Mouse (Mus musculus) heart, adult 2 months (tissue): ENCODE measurements around the gene Hrc. TPM values are rescaled to one million over a fixed set of nuclear protein-coding genes. Genes with fewer than 3 reads are reported as not detected.

Source experiments
- DNase-seq, 2 experiments: peaks; one replicate each; pipeline ENCODE4 v3.0.0; 2021
- H3K27ac ChIP-seq: fragments of 200-600 bp; 2 replicates; pipeline ENCODE4 v1.8.1; 2022
- H3K27me3 ChIP-seq: fragments of 200-500 bp; 2 replicates; pipeline ENCODE4 v1.6.1; 2012; ENCODE audit warnings: mild to moderate bottlenecking, low read length, inconsistent platforms, mixed read lengths; ENCODE audit not compliant: control insufficient read depth, insufficient read depth
- H3K36me3 ChIP-seq: fragments of 200-500 bp; 2 replicates; pipeline ENCODE4 v1.6.1; 2012; ENCODE audit warnings: low read length, inconsistent platforms; ENCODE audit not compliant: control insufficient read depth, insufficient read depth
- H3K4me1 ChIP-seq: fragments of 200-500 bp; 2 replicates; pipeline ENCODE4 v1.6.1; 2011; ENCODE audit warnings: low read length; ENCODE audit not compliant: control insufficient read depth, insufficient read depth
- H3K4me3 ChIP-seq: fragments of 200-600 bp; 2 replicates; pipeline ENCODE4 v1.8.1; 2022
- H3K79me2 ChIP-seq: fragments of 200-500 bp; replicated peaks from 2 replicates; pipeline ENCODE4 v1.6.1; 2012; ENCODE audit warnings: mild to moderate bottlenecking, inconsistent platforms, low read length, moderate library complexity, mixed read lengths; ENCODE audit not compliant: control insufficient read depth, insufficient read depth
- H3K9ac ChIP-seq: fragments of 200-500 bp; 2 replicates; pipeline ENCODE4 v1.6.1; 2012; ENCODE audit warnings: low read depth, mild to moderate bottlenecking, control low read depth, inconsistent platforms, low read length, mixed read lengths
- CTCF ChIP-seq: fragments of 200-600 bp; IDR thresholded peaks from 2 replicates; pipeline ENCODE4 v1.8.1; 2022; ENCODE audit warnings: antibody characterized with exemption, mild to moderate bottlenecking, moderate library complexity
- EP300 ChIP-seq: fragments of 200-500 bp; IDR thresholded peaks from 2 replicates; pipeline ENCODE4 v1.6.1; 2011; ENCODE audit warnings: low read depth, low read length, control low read depth; ENCODE audit not compliant: insufficient read depth
- POLR2A ChIP-seq: fragments of 200-500 bp; IDR thresholded peaks from 2 replicates; pipeline ENCODE4 v1.6.1; 2011; ENCODE audit warnings: mild to moderate bottlenecking, low read depth, low read length, control low read depth; ENCODE audit not compliant: insufficient read depth
- WGBS: fragments of 180-500 bp; shearing (Covaris S2); methylation state at CpG from one replicate; pipeline ENCODE4 v1.1.7; 2018; 5-methylcytosine and 5-hydroxymethylcytosine counted together
- intact Hi-C: fragments of 180-260 bp; cut with DNase I; formaldehyde crosslinking; loops from one replicate; pipeline ENCODE4 v1.15.1; 2025
- polyA plus RNA-seq: library from polyadenylated mRNA; depleted of rRNA; stranded (reverse); fragments of >200 nt; gene quantifications from 2 replicates; pipeline ENCODE4 v1.2.3, GENCODE M21; 2012; rRNA removed
- total RNA-seq, 2 experiments: library from RNA; stranded (reverse); gene quantifications; 2 replicates each; pipeline ENCODE4 v1.2.3; 2021

The Hrc gene
- total and polyA plus RNA-seq, 3 experiments, result 383 to 1,007 (median 863) TPM

DNA sequence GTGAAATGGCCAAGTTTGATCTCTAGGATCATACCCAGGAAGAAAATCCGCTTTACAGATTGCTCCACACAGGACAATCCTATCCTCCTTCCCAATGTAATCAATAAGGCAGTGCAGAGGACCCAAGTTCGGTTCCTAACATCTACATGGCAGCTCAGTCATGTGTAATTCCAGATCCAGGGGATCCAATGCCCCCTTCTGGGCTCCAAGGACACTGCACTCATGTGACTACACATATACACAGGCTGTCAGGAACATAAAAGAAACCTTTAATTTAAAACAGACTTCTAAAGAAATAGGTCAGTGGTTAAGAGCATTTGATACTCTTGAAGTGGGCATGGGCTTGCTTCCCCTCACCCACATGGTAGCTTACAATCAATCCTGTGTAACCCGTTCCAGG is 51.0 kb downstream of the Hrc start:
- peaks cover 29% of the 10 kb centered on the region for H3K36me3 ChIP-seq
- H3K79me2 ChIP-seq, result no peaks in the 10 kb centered on the region
- 95% methylated on average over 3 of the region's 3 CpGs for WGBS
- H3K27me3 ChIP-seq, result no peaks in the 10 kb centered on the region
- H3K4me1 ChIP-seq, result no peaks in the 10 kb centered on the region
- DNase-seq, result no peak
- H3K27ac ChIP-seq, result no peak overlapping the region
- no peak overlapping the region for H3K9ac ChIP-seq
- H3K4me3 ChIP-seq, result no peak overlapping the region
- intact Hi-C loops, result no loop called here
- no peak for TF ChIP-seq EP300
- no peak for TF ChIP-seq POLR2A
- TF ChIP-seq CTCF, result peak; percentile 30; the same call in 1 of the 2 replicates

Other genes with a start within 250 kb of the Hrc start
Only the 30 nearest of the 36 such genes appear.
- gene Gm45713, start 199.1 kb upstream of the Hrc start, total RNA-seq, result under 1 TPM in 1 of 2 experiments, not detected in 1; 0.80 TPM
- 4.5 and 4.6 TPM in 2 replicates for gene Gm45713, start 199.1 kb upstream of the Hrc start, polyA plus RNA-seq
- 1 to 10 TPM; 5.5 to 6.4 TPM for gene Flt3l, start 198.9 kb upstream of the Hrc start, total RNA-seq
- gene Flt3l, start 198.9 kb upstream of the Hrc start, polyA plus RNA-seq, result 47.4 and 59.1 TPM in 2 replicates
- 10 to 100 TPM; 33.8 to 36.7 TPM for gene Pih1d1, start 181.0 kb upstream of the Hrc start, total RNA-seq
- gene Pih1d1, start 181.0 kb upstream of the Hrc start, polyA plus RNA-seq, result 48.1 and 51.2 TPM in 2 replicates
- 10 to 100 TPM; 19.7 to 25.1 TPM for gene Aldh16a1, start 180.7 kb upstream of the Hrc start, total RNA-seq
- gene Aldh16a1, start 180.7 kb upstream of the Hrc start, polyA plus RNA-seq, result 23.5 and 23.9 TPM in 2 replicates
- gene Slc17a7, start 171.3 kb upstream of the Hrc start, total RNA-seq, result 10 to 100 TPM; 18.3 to 24.3 TPM
- 29.1 and 36.8 TPM in 2 replicates for gene Slc17a7, start 171.3 kb upstream of the Hrc start, polyA plus RNA-seq
- gene Gfy, start 155.7 kb upstream of the Hrc start, total RNA-seq, result not detected
- gene Gfy, start 155.7 kb upstream of the Hrc start, polyA plus RNA-seq, result not detected in 2 replicates
- not detected for gene Pth2, start 154.3 kb upstream of the Hrc start, total RNA-seq
- gene Pth2, start 154.3 kb upstream of the Hrc start, polyA plus RNA-seq, result not detected in 2 replicates
- not detected for gene Ccdc155, start 130.4 kb upstream of the Hrc start, total RNA-seq
- gene Ccdc155, start 130.4 kb upstream of the Hrc start, polyA plus RNA-seq, result 0.06 and 0.12 TPM in 2 replicates
- gene Dkkl1, start 123.1 kb upstream of the Hrc start, total RNA-seq, result not detected
- 0.37 and 0.73 TPM in 2 replicates for gene Dkkl1, start 123.1 kb upstream of the Hrc start, polyA plus RNA-seq
- gene Tead2, start 119.5 kb upstream of the Hrc start, total RNA-seq, result 10 to 100 TPM in 1 of 2 experiments, 1 to 10 TPM in 1; 6.2 to 10.8 TPM
- 13.1 and 14.0 TPM in 2 replicates for gene Tead2, start 119.5 kb upstream of the Hrc start, polyA plus RNA-seq
- gene Cd37, start 96.2 kb upstream of the Hrc start, total RNA-seq, result 1 to 10 TPM; 3.1 to 4.3 TPM
- 10.0 and 21.2 TPM in 2 replicates for gene Cd37, start 96.2 kb upstream of the Hrc start, polyA plus RNA-seq
- gene Slc6a16, start 94.2 kb upstream of the Hrc start, total RNA-seq, result not detected
- gene Slc6a16, start 94.2 kb upstream of the Hrc start, polyA plus RNA-seq, result 0.15 TPM in 1 of 2 replicates, not detected in the other
- not detected for gene Slc6a21, start 57.8 kb upstream of the Hrc start, total RNA-seq
- gene Slc6a21, start 57.8 kb upstream of the Hrc start, polyA plus RNA-seq, result 0.38 and 0.55 TPM in 2 replicates
- 10 to 100 TPM; 21.0 to 21.4 TPM for gene Trpm4, start 1.5 kb upstream of the Hrc start, total RNA-seq
- 38.7 and 40.9 TPM in 2 replicates for gene Trpm4, start 1.5 kb upstream of the Hrc start, polyA plus RNA-seq
- under 1 TPM; 0.11 to 0.26 TPM for gene Ppfia3, start 31.7 kb downstream of the Hrc start, total RNA-seq
- 0.09 and 0.14 TPM in 2 replicates for gene Ppfia3, start 31.7 kb downstream of the Hrc start, polyA plus RNA-seq
- 1 to 10 TPM; 1.0 to 1.6 TPM for gene Lin7b, start 35.3 kb downstream of the Hrc start, total RNA-seq
- gene Lin7b, start 35.3 kb downstream of the Hrc start, polyA plus RNA-seq, result 2.3 and 3.4 TPM in 2 replicates
- gene Snrnp70, start 60.5 kb downstream of the Hrc start, total RNA-seq, result 10 to 100 TPM; 85.0 to 99.5 TPM
- gene Snrnp70, start 60.5 kb downstream of the Hrc start, polyA plus RNA-seq, result 117 and 151 TPM in 2 replicates
- 1 to 10 TPM; 5.9 to 6.0 TPM for gene Kcna7, start 70.4 kb downstream of the Hrc start, total RNA-seq
- gene Kcna7, start 70.4 kb downstream of the Hrc start, polyA plus RNA-seq, result 6.7 and 7.6 TPM in 2 replicates
- under 1 TPM; 0.11 to 0.50 TPM for gene Ntf5, start 78.4 kb downstream of the Hrc start, total RNA-seq
- gene Ntf5, start 78.4 kb downstream of the Hrc start, polyA plus RNA-seq, result 0.32 and 0.43 TPM in 2 replicates
- not detected for gene Lhb, start 85.5 kb downstream of the Hrc start, total RNA-seq
- 0.84 TPM in 1 of 2 replicates, not detected in the other for gene Lhb, start 85.5 kb downstream of the Hrc start, polyA plus RNA-seq
- gene Gys1, start 99.6 kb downstream of the Hrc start, total RNA-seq, result 100 to 1,000 TPM in 1 of 2 experiments, 10 to 100 TPM in 1; 96.9 to 115 TPM
- 111 and 135 TPM in 2 replicates for gene Gys1, start 99.6 kb downstream of the Hrc start, polyA plus RNA-seq
- 10 to 100 TPM; 26.5 to 26.9 TPM for gene Ruvbl2, start 102.8 kb downstream of the Hrc start, total RNA-seq
- 32.7 and 33.5 TPM in 2 replicates for gene Ruvbl2, start 102.8 kb downstream of the Hrc start, polyA plus RNA-seq
- gene Ftl1, start 124.6 kb downstream of the Hrc start, total RNA-seq, result 100 to 1,000 TPM; 213 to 308 TPM
- 505 and 903 TPM in 2 replicates for gene Ftl1, start 124.6 kb downstream of the Hrc start, polyA plus RNA-seq
- gene Bax, start 131.6 kb downstream of the Hrc start, total RNA-seq, result 10 to 100 TPM; 21.9 to 25.9 TPM
- 46.6 and 47.2 TPM in 2 replicates for gene Bax, start 131.6 kb downstream of the Hrc start, polyA plus RNA-seq
- gene Tulp2, start 146.6 kb downstream of the Hrc start, total RNA-seq, result not detected
- gene Tulp2, start 146.6 kb downstream of the Hrc start, polyA plus RNA-seq, result 0.20 and 0.27 TPM in 2 replicates
- gene Gm45808, start 151.5 kb downstream of the Hrc start, total RNA-seq, result 1 to 10 TPM; 4.8 to 8.1 TPM
- gene Gm45808, start 151.5 kb downstream of the Hrc start, polyA plus RNA-seq, result 1.6 and 2.5 TPM in 2 replicates
- 1 to 10 TPM; 8.2 to 8.9 TPM for gene Dhdh, start 153.5 kb downstream of the Hrc start, total RNA-seq
- gene Dhdh, start 153.5 kb downstream of the Hrc start, polyA plus RNA-seq, result 6.4 and 10.1 TPM in 2 replicates
- 100 to 1,000 TPM; 132 to 152 TPM for gene Nucb1, start 175.1 kb downstream of the Hrc start, total RNA-seq
- gene Nucb1, start 175.1 kb downstream of the Hrc start, polyA plus RNA-seq, result 158 and 177 TPM in 2 replicates
- gene Ppp1r15a, start 191.0 kb downstream of the Hrc start, total RNA-seq, result 10 to 100 TPM; 27.3 to 29.6 TPM
- gene Ppp1r15a, start 191.0 kb downstream of the Hrc start, polyA plus RNA-seq, result 20.9 and 36.0 TPM in 2 replicates
- gene Plekha4, start 191.0 kb downstream of the Hrc start, total RNA-seq, result 1 to 10 TPM; 2.9 to 3.2 TPM
- gene Plekha4, start 191.0 kb downstream of the Hrc start, polyA plus RNA-seq, result 6.7 and 7.2 TPM in 2 replicates